Mouse (Mus musculus) fibroblast of lung, adult 2 months (primary cell): ENCODE data around the gene Anapc5.

Experiments
- DNase-seq: peaks from one replicate; pipeline ENCODE4 v3.0.0-alpha.2; 2011; ENCODE audit warnings: low read depth

The Anapc5 gene

DNA sequence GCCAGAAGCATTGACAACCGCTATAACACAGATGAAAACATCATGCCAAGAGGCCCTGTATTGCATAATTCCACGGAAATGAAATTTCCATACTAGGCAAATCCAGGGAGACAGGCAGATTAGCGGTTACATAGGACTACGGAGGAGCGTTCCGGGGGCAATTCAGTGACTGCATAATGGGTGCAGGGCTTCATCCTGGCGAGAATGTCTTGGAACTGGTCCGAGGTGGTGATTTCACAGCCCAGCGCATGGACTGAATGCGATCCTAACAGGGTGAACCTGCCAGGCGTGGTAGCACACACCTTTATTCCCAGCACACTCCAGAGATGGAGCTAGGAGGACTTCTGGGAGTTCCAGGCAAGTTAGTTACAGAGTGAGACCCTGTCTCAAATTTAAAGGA lies 53.9 kb downstream of the Anapc5 start:
- DNase-seq = no peak

GRCm38 (mm10) chr5:122764032-122764464 lies 57.1 kb downstream of the Anapc5 start:
- DNase-seq = no peak

DNA sequence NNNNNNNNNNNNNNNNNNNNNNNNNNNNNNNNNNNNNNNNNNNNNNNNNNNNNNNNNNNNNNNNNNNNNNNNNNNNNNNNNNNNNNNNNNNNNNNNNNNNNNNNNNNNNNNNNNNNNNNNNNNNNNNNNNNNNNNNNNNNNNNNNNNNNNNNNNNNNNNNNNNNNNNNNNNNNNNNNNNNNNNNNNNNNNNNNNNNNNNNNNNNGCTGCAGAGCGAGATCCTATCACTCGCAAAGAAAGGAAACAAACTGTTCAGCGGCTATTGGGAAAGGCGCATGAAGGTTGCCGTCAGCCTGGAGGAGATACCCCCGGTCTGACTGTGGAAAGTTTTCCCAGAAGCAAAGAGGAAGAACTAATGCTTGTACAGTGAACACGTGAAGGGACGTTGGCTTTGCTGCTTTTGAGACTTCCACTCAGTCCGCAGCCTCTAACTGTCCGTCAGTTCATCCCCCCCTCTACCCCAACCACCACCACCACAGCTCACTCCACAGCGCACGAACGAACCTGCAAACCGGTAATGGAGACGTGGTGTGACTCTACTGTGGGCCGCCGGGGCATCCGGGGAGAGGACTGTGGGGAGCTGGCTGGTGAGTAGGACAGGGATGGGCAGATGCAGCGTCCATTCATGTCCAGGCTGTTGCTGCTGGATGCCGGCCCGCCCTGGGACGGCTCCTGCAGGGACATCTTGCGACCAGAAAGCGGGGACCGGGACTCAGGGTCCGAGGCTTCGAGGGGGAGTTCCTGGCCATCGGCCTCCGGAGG lies 57.7 kb downstream of the Anapc5 start:
- DNase-seq = no peak

- no peak for DNase-seq
Measured at GRCm38 (mm10) chr5:122756680-122757079, 64.5 kb downstream of the Anapc5 start.

DNA sequence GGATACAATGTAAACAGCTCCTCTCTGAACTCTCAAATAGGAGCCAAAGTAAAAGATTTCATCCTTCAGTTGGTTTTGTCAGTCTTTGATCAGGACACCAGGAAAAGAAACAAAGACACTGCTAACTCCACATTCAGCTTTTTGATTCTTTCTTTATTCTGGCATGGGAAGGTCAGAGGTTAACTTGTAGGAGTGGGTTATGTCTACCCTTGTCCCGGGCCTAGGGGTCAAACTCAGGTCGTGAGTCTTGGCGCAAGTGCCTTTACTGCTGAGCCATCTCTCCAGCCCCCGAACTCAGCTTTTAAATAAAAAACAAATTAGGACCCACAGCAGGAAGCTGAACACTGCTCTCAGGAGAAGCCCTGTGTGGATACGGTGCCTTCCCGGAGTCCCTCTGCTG lies 65.0 kb downstream of the Anapc5 start:
- DNase-seq = no peak

GRCm38 (mm10) chr5:122755620-122756019 lies 65.5 kb downstream of the Anapc5 start:
- DNase-seq = no peak

GRCm38 (mm10) chr5:122754477-122754876 lies 66.7 kb downstream of the Anapc5 start:
- no peak for DNase-seq

- no peak for DNase-seq
Measured at GRCm38 (mm10) chr5:122747950-122748349, 73.2 kb downstream of the Anapc5 start.

GRCm38 (mm10) chr5:122743880-122744422 lies 77.2 kb downstream of the Anapc5 start:
- DNase-seq = no peak
